Mouse (Mus musculus) MEL (cell line): ENCODE measurements around the gene Axin1. TPM values are rescaled to one million over a fixed set of nuclear protein-coding genes. Genes with fewer than 3 reads are reported as not detected.
A peak's percentile ranks its signal among the peaks of the same experiment; 100 is the strongest.

ENCODE experiments used
- DNase-seq: peaks from one replicate; pipeline ENCODE4 v3.0.0; 2011; ENCODE audit warnings: low read depth, low spot score
- H3K27ac ChIP-seq: 2 replicates; pipeline ENCODE4 v1.5.1; 2012; ENCODE audit warnings: low read depth, mild to moderate bottlenecking, control low read depth, low read length, moderate library complexity; ENCODE audit not compliant: control insufficient read depth
- H3K27me3 ChIP-seq, 2 experiments: fragments of 150-350 bp in 1 of 2; sonication (generic) in 1 of 2; 2 replicates each; pipeline ENCODE4 v1.6.1; 2012; ENCODE audit warnings: low read length in 2 of 2, mild to moderate bottlenecking in 2 of 2, improper control_type of control experiment in 1 of 2, moderate library complexity in 1 of 2; ENCODE audit not compliant: insufficient read depth in 2 of 2, control insufficient read depth in 1 of 2
- H3K36me3 ChIP-seq, 2 experiments: 2 replicates each; pipeline ENCODE4 v1.6.1; 2012 to 2014; ENCODE audit warnings: low read length in 2 of 2, improper control_type of control experiment in 1 of 2, inconsistent platforms in 1 of 2, mild to moderate bottlenecking in 1 of 2; ENCODE audit not compliant: insufficient read depth in 2 of 2, control insufficient read depth in 1 of 2
- H3K4me1 ChIP-seq, 2 experiments: fragments of 150-350 bp in 1 of 2; sonication (generic) in 1 of 2; 2 replicates each; pipeline ENCODE4 v1.6.1; 2012; ENCODE audit warnings: low read length in 2 of 2, improper control_type of control experiment in 1 of 2, mild to moderate bottlenecking in 1 of 2; ENCODE audit not compliant: insufficient read depth in 2 of 2, control insufficient read depth in 1 of 2
- H3K4me3 ChIP-seq, 2 experiments: fragments of 150-350 bp in 1 of 2; sonication (generic) in 1 of 2; 2 replicates each; pipeline ENCODE4 v1.5.1; 2012; ENCODE audit warnings: low read depth in 2 of 2, low read length in 2 of 2, mild to moderate bottlenecking in 2 of 2, moderate library complexity in 2 of 2, control low read depth in 1 of 2, improper control_type of control experiment in 1 of 2; ENCODE audit not compliant: control insufficient read depth in 1 of 2, insufficient read depth in 1 of 2
- H3K79me2 ChIP-seq: 2 replicates; pipeline ENCODE4 v1.6.1; 2012; ENCODE audit warnings: mild to moderate bottlenecking, low read length, moderate library complexity; ENCODE audit not compliant: control insufficient read depth, poor library complexity, insufficient read depth
- H3K9ac ChIP-seq: 2 replicates; pipeline ENCODE4 v1.6.1; 2012; ENCODE audit warnings: low read depth, mild to moderate bottlenecking, control low read depth, low read length, moderate library complexity; ENCODE audit not compliant: control insufficient read depth, poor library complexity, severe bottlenecking
- H3K9me3 ChIP-seq: fragments of 150-350 bp; sonication (generic); replicated peaks from 2 replicates; pipeline ENCODE4 v1.6.1; 2012; ENCODE audit warnings: mild to moderate bottlenecking, low read length, improper control_type of control experiment, moderate library complexity; ENCODE audit not compliant: insufficient read depth
- BHLHE40 ChIP-seq: IDR thresholded peaks from 2 replicates; pipeline ENCODE4 v1.6.1; 2012; ENCODE audit warnings: low read depth, mild to moderate bottlenecking, inconsistent platforms, low read length, improper control_type of control experiment, borderline replicate concordance
- CHD2 ChIP-seq: IDR thresholded peaks from 2 replicates; pipeline ENCODE4 v1.6.1; 2011; ENCODE audit warnings: low read length, improper control_type of control experiment
- CTCF ChIP-seq, 3 experiments: IDR thresholded peaks in 2 of 3; conservative IDR thresholded peaks in 1 of 3; 2 replicates each; pipeline ENCODE4 v1.5.1; 2011 to 2012; ENCODE audit warnings: low read length in 3 of 3, low read depth in 2 of 3, mild to moderate bottlenecking in 2 of 3, improper control_type of control experiment in 1 of 3, inconsistent platforms in 1 of 3, mixed read lengths in 1 of 3, moderate library complexity in 1 of 3; ENCODE audit not compliant: control insufficient read depth in 1 of 3, insufficient read depth in 1 of 3, poor library complexity in 1 of 3, severe bottlenecking in 1 of 3
- E2F4 ChIP-seq: IDR thresholded peaks from 2 replicates; pipeline ENCODE4 v1.6.1; 2011; ENCODE audit warnings: low read depth, low read length, improper control_type of control experiment, borderline replicate concordance
- EP300 ChIP-seq, 2 experiments: IDR thresholded peaks; 2 replicates each; pipeline ENCODE4 v1.6.1; 2011; ENCODE audit warnings: improper control_type of control experiment in 2 of 2, low read length in 2 of 2, low read depth in 1 of 2, mild to moderate bottlenecking in 1 of 2
- GATA1 ChIP-seq: IDR thresholded peaks from 2 replicates; pipeline ENCODE4 v1.6.1; 2011; ENCODE audit warnings: low read depth, low read length, improper control_type of control experiment
- KAT2A ChIP-seq: conservative IDR thresholded peaks from 2 replicates; pipeline ENCODE4 v1.6.1; 2012; ENCODE audit warnings: low read depth, low read length, improper control_type of control experiment, inconsistent platforms
- MAFK ChIP-seq: IDR thresholded peaks from 2 replicates; pipeline ENCODE4 v1.6.1; 2011; ENCODE audit warnings: low read depth, mild to moderate bottlenecking, low read length, improper control_type of control experiment, borderline replicate concordance
- MAZ ChIP-seq: IDR thresholded peaks from 2 replicates; pipeline ENCODE4 v1.6.1; 2012; ENCODE audit warnings: low read depth, mild to moderate bottlenecking, inconsistent platforms, low read length, improper control_type of control experiment
- MXI1 ChIP-seq: IDR thresholded peaks from 2 replicates; pipeline ENCODE4 v1.6.1; 2011; ENCODE audit warnings: mild to moderate bottlenecking, low read depth, low read length, improper control_type of control experiment
- MYC ChIP-seq: IDR thresholded peaks from 2 replicates; pipeline ENCODE4 v1.6.1; 2011; ENCODE audit warnings: low read depth, mild to moderate bottlenecking, low read length, improper control_type of control experiment, moderate library complexity
- NRF1 ChIP-seq: IDR thresholded peaks from 2 replicates; pipeline ENCODE4 v1.6.1; 2014; ENCODE audit warnings: low read depth, mild to moderate bottlenecking, inconsistent platforms, low read length, improper control_type of control experiment, moderate library complexity; ENCODE audit not compliant: poor library complexity, insufficient read depth, severe bottlenecking
- POLR2AphosphoS2 ChIP-seq: IDR thresholded peaks from 2 replicates; pipeline ENCODE4 v1.6.1; 2011; ENCODE audit warnings: low read length, improper control_type of control experiment
- POLR2AphosphoS5 ChIP-seq: IDR thresholded peaks from 2 replicates; pipeline ENCODE4 v1.6.1; 2012; ENCODE audit warnings: low read depth, borderline replicate concordance, mild to moderate bottlenecking, inconsistent platforms, low read length, moderate library complexity, mixed read lengths
- RCOR1 ChIP-seq: IDR thresholded peaks from 2 replicates; pipeline ENCODE4 v1.6.1; 2012; ENCODE audit warnings: low read depth, mild to moderate bottlenecking, inconsistent platforms, low read length, improper control_type of control experiment
- SIN3A ChIP-seq: IDR thresholded peaks from 2 replicates; pipeline ENCODE4 v1.6.1; 2012; ENCODE audit warnings: low read length, improper control_type of control experiment, inconsistent platforms
- TAL1 ChIP-seq: IDR thresholded peaks from 2 replicates; pipeline ENCODE4 v1.6.1; 2012; ENCODE audit warnings: mild to moderate bottlenecking, inconsistent platforms, low read length, moderate library complexity, mixed read lengths
- TCF12 ChIP-seq: IDR thresholded peaks from 2 replicates; pipeline ENCODE4 v1.6.1; 2014; ENCODE audit warnings: low read depth, mild to moderate bottlenecking, inconsistent platforms, low read length, improper control_type of control experiment, moderate library complexity
- USF1 ChIP-seq: IDR thresholded peaks from 2 replicates; pipeline ENCODE4 v1.6.1; 2014; ENCODE audit warnings: low read depth, mild to moderate bottlenecking, inconsistent platforms, low read length, improper control_type of control experiment, moderate library complexity
- USF2 ChIP-seq, 2 experiments: IDR thresholded peaks; 2 replicates each; pipeline ENCODE4 v1.6.1; 2011 to 2012; ENCODE audit warnings: improper control_type of control experiment in 2 of 2, low read length in 2 of 2, borderline replicate concordance in 1 of 2, inconsistent platforms in 1 of 2, low read depth in 1 of 2, mild to moderate bottlenecking in 1 of 2; ENCODE audit not compliant: insufficient read depth in 1 of 2
- ZMIZ1 ChIP-seq: IDR thresholded peaks from 2 replicates; pipeline ENCODE4 v1.6.1; 2012; ENCODE audit warnings: low read depth, mild to moderate bottlenecking, inconsistent platforms, low read length, improper control_type of control experiment, moderate library complexity
- ZNF384 ChIP-seq: IDR thresholded peaks from 2 replicates; pipeline ENCODE4 v1.6.1; 2012; ENCODE audit warnings: low read depth, mild to moderate bottlenecking, inconsistent platforms, low read length, improper control_type of control experiment
- polyA plus RNA-seq, 2 experiments: library from polyadenylated mRNA; stranded (reverse) in 1 of 2; unstranded in 1 of 2; fragments of >175 nt in 1 of 2; fragments of >200 nt in 1 of 2; gene quantifications; 2 replicates each; pipeline versions ENCODE4 v1.2.1 to v1.2.4; 2012; ENCODE audit warnings: low replicate concordance in 2 of 2, low read depth in 1 of 2; ENCODE audit not compliant: insufficient read length in 2 of 2, insufficient read depth in 1 of 2, missing spikeins in 1 of 2
- total RNA-seq: library from RNA; depleted of rRNA; stranded (reverse); fragments of 300-350 nt; gene quantifications from 2 replicates; pipeline ENCODE4 v1.2.3, GENCODE M21; 2012

The Axin1 gene
- total and polyA plus RNA-seq, 3 experiments, result 33.5 to 54.2 TPM; not detected in 1

DNA sequence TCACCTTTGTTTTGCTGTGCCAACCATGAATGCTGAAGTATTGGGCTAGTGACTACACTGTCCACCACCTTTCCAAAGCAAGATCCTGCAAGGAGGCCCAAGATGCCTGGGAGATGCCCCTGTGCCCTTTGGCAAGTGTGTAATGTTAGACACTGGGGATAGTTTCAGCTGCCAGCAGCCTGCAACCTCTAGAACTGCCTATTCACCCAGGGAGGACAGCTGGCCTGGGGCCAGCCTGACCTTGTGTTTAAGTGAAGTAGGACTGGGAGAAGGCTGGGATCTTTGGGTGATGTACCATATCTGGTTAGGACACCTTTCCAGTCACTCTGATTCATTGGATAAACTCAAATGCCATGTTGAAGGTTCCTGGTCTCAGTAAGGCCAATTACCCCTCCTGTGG lies 63.5 kb downstream of the Axin1 start:
- Histone ChIP-seq H3K36me3 (peaks cover 3 to 17% of the 10 kb centered on the region in 2 experiments; a peak in 3 of 4 replicates), H3K9ac (no peak overlapping the region), H3K79me2 (peaks cover 7% of the 10 kb centered on the region; the same call in 1 of the 2 replicates), H3K27ac (no peak overlapping the region)
- no peak for DNase-seq
- TF ChIP-seq POLR2AphosphoS5, result no peak
- no peak for TF ChIP-seq BHLHE40
- no peak for TF ChIP-seq E2F4
- no peak for TF ChIP-seq MXI1
- no peak for TF ChIP-seq POLR2AphosphoS2
- no peak for TF ChIP-seq MAFK
- TF ChIP-seq CHD2, result no peak
- TF ChIP-seq, all 39 proteins: peak for 0
- no peaks in the 10 kb centered on the region for H3K27me3 ChIP-seq
- peak overlapping the region in 1 of 2 experiments; percentile 34; a peak in 1 of 4 replicates for H3K4me3 ChIP-seq
- H3K9me3 ChIP-seq, result no peaks in the 10 kb centered on the region
- H3K4me1 ChIP-seq, result peaks cover 12 to 38% of the 10 kb centered on the region in 2 experiments

DNA sequence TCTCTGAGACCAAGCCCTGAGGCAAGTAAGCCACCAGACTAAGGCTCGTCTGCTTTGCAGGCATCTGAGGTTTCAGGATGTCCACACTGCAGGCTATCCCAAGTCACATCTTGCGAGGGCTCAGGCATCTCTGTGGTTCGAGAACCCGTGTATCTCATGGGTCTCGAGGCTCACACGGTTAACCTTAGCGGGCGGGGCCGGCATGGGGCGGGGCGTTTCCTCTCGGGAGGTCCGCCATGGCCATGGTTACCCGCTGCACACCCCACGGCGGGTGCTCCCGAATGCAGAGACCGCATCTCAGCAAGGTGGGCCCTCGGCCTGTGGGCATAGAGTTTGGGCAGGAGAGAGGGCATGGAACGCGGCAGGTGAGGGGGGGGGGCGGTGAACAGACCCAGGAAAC lies 64.2 kb downstream of the Axin1 start, which contains the start of gene Rgs11:
Gene Rgs11 (plus strand): TSS at position 215 of the 400 bp plus-strand sequence.
- H3K9me3 ChIP-seq, result no peaks in the 10 kb centered on the region
- no peaks in the 10 kb centered on the region for H3K27me3 ChIP-seq
- peaks cover 7% of the 10 kb centered on the region; the same call in 1 of the 2 replicates for H3K79me2 ChIP-seq
- H3K4me1 ChIP-seq, result peaks cover 12 to 37% of the 10 kb centered on the region in 2 experiments
- no peak within 1 kb of the TSS for H3K27ac ChIP-seq
- TF ChIP-seq SIN3A (0 out of 2 replicates have a peak, but pooled peaks have one; percentile 63), POLR2AphosphoS5 (no peak), TCF12 (0 out of 2 replicates have a peak, but pooled peaks have one; percentile 4), TAL1 (no peak), MAZ (peak; percentile 78; the same call in 1 of the 2 replicates), CHD2 (no peak), ZMIZ1 (no peak; the same call in 1 of the 2 replicates)
- H3K36me3 ChIP-seq, result peaks cover 0 to 17% of the 10 kb centered on the region in 2 experiments; a peak in 2 of 4 replicates
- peak; percentile 75 for DNase-seq
- H3K9ac ChIP-seq, result peak within 1 kb of the TSS; percentile 57
- H3K4me3 ChIP-seq, result peak within 1 kb of the TSS; percentile 66 to 89

DNA sequence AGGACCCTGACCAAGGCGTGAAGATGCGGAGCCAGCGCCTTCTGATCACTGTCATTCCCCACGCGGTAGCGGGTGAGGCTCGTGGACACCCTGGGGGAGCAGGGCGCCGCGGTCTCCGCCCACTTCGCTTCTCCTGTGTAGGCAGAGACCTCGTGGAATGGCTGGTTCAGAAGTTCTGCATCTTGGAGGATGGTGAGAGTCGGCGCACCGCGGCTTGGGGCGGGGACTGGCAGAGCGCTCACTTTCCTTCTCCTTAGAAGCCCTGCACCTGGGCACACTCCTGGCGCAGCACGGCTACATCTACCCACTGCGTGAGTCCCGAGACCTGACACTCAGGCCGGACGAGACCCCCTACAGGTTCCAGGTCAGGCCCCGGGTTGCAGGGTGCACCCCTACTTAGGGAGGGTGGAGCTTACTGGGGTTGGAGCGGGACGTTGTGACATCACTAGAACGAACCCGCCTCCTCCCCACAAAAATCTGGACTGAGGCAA lies 64.9 kb downstream of the Axin1 start:
- DNase-seq, result peak; percentile 76
- Histone ChIP-seq H3K4me3 (peak overlapping the region; percentile 66 to 89), H3K27me3 (no peaks in the 10 kb centered on the region), H3K9ac (peak overlapping the region; percentile 57), H3K4me1 (peaks cover 10 to 31% of the 10 kb centered on the region in 2 experiments), H3K79me2 (peaks cover 7% of the 10 kb centered on the region; the same call in 1 of the 2 replicates), H3K36me3 (peaks cover 0 to 13% of the 10 kb centered on the region in 2 experiments; a peak in 2 of 4 replicates), H3K27ac (no peak overlapping the region), H3K9me3 (no peaks in the 10 kb centered on the region)
- no peak for TF ChIP-seq CTCF (IDR thresholded peaks at IDR 0.05 in 2 of 3, conservative IDR thresholded peaks at IDR 0.05 in 1 of 3; ENCODE audit: control insufficient read depth in 1 of 3, insufficient read depth in 1 of 3, low read depth in 2 of 3, low read length in 3 of 3, poor library complexity in 1 of 3, severe bottlenecking in 1 of 3)
- TF ChIP-seq ZNF384, result no peak
- TF ChIP-seq POLR2AphosphoS5, result no peak
- no peak for TF ChIP-seq CHD2
- peak; percentile 38; the same call in 1 of the 2 replicates for TF ChIP-seq MAZ
- TF ChIP-seq MAFK, result no peak
- TF ChIP-seq GATA1, result no peak
- peak; percentile 74 for TF ChIP-seq MXI1
- 0 out of 2 replicates have a peak, but pooled peaks have one; percentile 16 for TF ChIP-seq NRF1
- no peak for TF ChIP-seq EP300 (IDR thresholded peaks at IDR 0.05; ENCODE audit: low read depth in 1 of 2, low read length in 2 of 2)
- no peak for TF ChIP-seq USF2 (IDR thresholded peaks at IDR 0.05; ENCODE audit: borderline replicate concordance in 1 of 2, insufficient read depth in 1 of 2, low read depth in 1 of 2, low read length in 2 of 2)
- no peak for TF ChIP-seq E2F4
- TF ChIP-seq MYC, result 0 out of 2 replicates have a peak, but pooled peaks have one; percentile 34
- no peak for TF ChIP-seq USF1
- 0 out of 2 replicates have a peak, but pooled peaks have one; percentile 4 for TF ChIP-seq RCOR1
- no peak for TF ChIP-seq KAT2A
- TF ChIP-seq ZMIZ1, result no peak
